19 mouse cellular contexts compared by ENCODE assay signal in the genomic region with DNA sequence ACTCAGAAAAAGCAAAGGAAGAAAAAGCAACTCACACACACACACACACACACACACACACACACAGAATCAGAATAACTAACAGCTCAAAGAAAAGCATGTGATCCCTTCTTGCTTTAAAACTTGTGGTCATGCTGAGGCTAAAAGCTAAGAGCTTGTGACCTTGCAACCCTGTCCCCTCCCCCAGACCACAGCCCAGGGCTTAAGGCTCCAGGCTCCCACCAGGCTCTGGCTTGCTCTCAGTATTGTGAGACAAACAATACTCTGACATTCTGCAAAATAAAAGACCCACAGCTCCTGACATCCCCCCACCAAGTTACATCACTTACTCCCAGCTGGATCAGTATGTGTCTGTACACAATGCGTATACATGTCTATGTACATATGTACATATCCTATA. TPM values are rescaled to one million over a fixed set of nuclear protein-coding genes. Genes with fewer than 3 reads are reported as not detected.
DNase-seq lines count a peak whose midpoint lies in the region; ATAC-seq and TF ChIP-seq lines count a peak whose summit lies in the region.
"Had no signal": no experiment of that assay in that cellular context is flagged by ENCODE, and none has a peak within 500 bp of the region (broad histone marks: within the 10 kb centered on the region; RNA-seq: fewer than 3 reads in every experiment).

No protein-coding gene starts in this region.

- DNase-seq in intestine, embryonic 14.5 days (ENCODE audit: low spot score): peak; percentile 49
- no peak for DNase-seq in midbrain, embryonic 14.5 days
- DNase-seq in ZHBTc4 (ENCODE audit: low read depth, low spot score): peak; percentile 75
- peak; percentile 30 for DNase-seq in limb, embryonic 10.5 days (ENCODE audit: low spot score)
- no peak for DNase-seq in layer of hippocampus, adult 2 months (ENCODE audit: low spot score in 2 of 2)
- no peak for DNase-seq in cerebellum, adult 9-11 months
- DNase-seq: cerebellum, postnatal 14 days; layer of hippocampus, postnatal 36 days; liver, embryonic 13.5 days; thymus, adult 2 months had no signal

- H3K9ac ChIP-seq in intestine, embryonic 14.5 days (ENCODE audit: low read length): no peak overlapping the region
- H3K9ac ChIP-seq in intestine, postnatal 0 days (ENCODE audit: low read depth, low read length): no peak overlapping the region
- no peak overlapping the region for H3K9ac ChIP-seq in midbrain, embryonic 12.5 days (replicated peaks)
- no peak overlapping the region for H3K9ac ChIP-seq in midbrain, embryonic 14.5 days (replicated peaks; ENCODE audit: low read length)
- H3K9ac ChIP-seq: embryonic facial prominence, embryonic 13.5 days; hindbrain, embryonic 13.5 days; liver, embryonic 13.5 days; stomach, embryonic 15.5 days had no signal

- no peaks in the 10 kb centered on the region for H3K9me3 ChIP-seq in intestine, embryonic 14.5 days (ENCODE audit: control insufficient read depth, low read length)
- no peaks in the 10 kb centered on the region for H3K9me3 ChIP-seq in intestine, postnatal 0 days (ENCODE audit: control insufficient read depth)
- H3K9me3 ChIP-seq in midbrain, embryonic 12.5 days: no peaks in the 10 kb centered on the region
- no peaks in the 10 kb centered on the region for H3K9me3 ChIP-seq in midbrain, embryonic 14.5 days (ENCODE audit: control insufficient read depth, low read length)
- no peaks in the 10 kb centered on the region for H3K9me3 ChIP-seq in limb, embryonic 10.5 days (replicated peaks)
- H3K9me3 ChIP-seq: embryonic facial prominence, embryonic 13.5 days; hindbrain, embryonic 13.5 days; liver, embryonic 13.5 days; stomach, embryonic 15.5 days had no signal

- H3K4me3 ChIP-seq in intestine, embryonic 14.5 days (ENCODE audit: low read depth, low read length): no peak overlapping the region
- no peak overlapping the region for H3K4me3 ChIP-seq in intestine, postnatal 0 days (ENCODE audit: low read depth, low read length)
- H3K4me3 ChIP-seq in midbrain, embryonic 12.5 days: no peak overlapping the region
- H3K4me3 ChIP-seq in midbrain, embryonic 14.5 days (replicated peaks; ENCODE audit: low read depth, low read length): no peak overlapping the region
- no peak overlapping the region for H3K4me3 ChIP-seq in limb, embryonic 10.5 days
- no peak overlapping the region for H3K4me3 ChIP-seq in layer of hippocampus, adult 2 months
- H3K4me3 ChIP-seq: embryonic facial prominence, embryonic 13.5 days; hindbrain, embryonic 13.5 days; liver, embryonic 13.5 days; stomach, embryonic 15.5 days had no signal

- no peak for ATAC-seq in intestine, embryonic 14.5 days (replicated peaks; ENCODE audit: low FRiP score, low TSS enrichment, low read depth)
- ATAC-seq in intestine, postnatal 0 days: no peak
- ATAC-seq in midbrain, embryonic 12.5 days (ENCODE audit: low FRiP score, low read depth): 0 out of 2 replicates have a peak, but pooled peaks have one; percentile 52
- no peak for ATAC-seq in midbrain, embryonic 14.5 days (ENCODE audit: low FRiP score, low TSS enrichment)
- ATAC-seq: intestine, embryonic 16.5 days had no signal

- no peak overlapping the region for H3K4me2 ChIP-seq in intestine, embryonic 14.5 days (ENCODE audit: low read length)
- no peak overlapping the region for H3K4me2 ChIP-seq in intestine, postnatal 0 days (replicated peaks; ENCODE audit: low read depth)
- no peak overlapping the region for H3K4me2 ChIP-seq in midbrain, embryonic 12.5 days (replicated peaks)
- no peak overlapping the region for H3K4me2 ChIP-seq in midbrain, embryonic 14.5 days (ENCODE audit: low read length)
- H3K4me2 ChIP-seq: embryonic facial prominence, embryonic 13.5 days; hindbrain, embryonic 13.5 days; liver, embryonic 13.5 days; stomach, embryonic 15.5 days had no signal

- peaks cover 37% of the 10 kb centered on the region for H3K27me3 ChIP-seq in intestine, embryonic 14.5 days (replicated peaks; ENCODE audit: control insufficient read depth, insufficient read depth, low read length)
- peaks cover 4% of the 10 kb centered on the region; the same call in 1 of the 2 replicates for H3K27me3 ChIP-seq in intestine, postnatal 0 days (replicated peaks; ENCODE audit: control insufficient read depth, insufficient read depth, low read length)
- H3K27me3 ChIP-seq in midbrain, embryonic 12.5 days: no peaks in the 10 kb centered on the region
- no peaks in the 10 kb centered on the region for H3K27me3 ChIP-seq in midbrain, embryonic 14.5 days (ENCODE audit: control insufficient read depth, insufficient read depth, low read length)
- H3K27me3 ChIP-seq in limb, embryonic 10.5 days (ENCODE audit: low read depth, poor library complexity, severe bottlenecking): peaks cover 30% of the 10 kb centered on the region

- no peaks in the 10 kb centered on the region for H3K4me1 ChIP-seq in intestine, embryonic 14.5 days (replicated peaks; ENCODE audit: control insufficient read depth, insufficient read depth, low read length)
- H3K4me1 ChIP-seq in intestine, postnatal 0 days (replicated peaks; ENCODE audit: control insufficient read depth, insufficient read depth, low read length): no peaks in the 10 kb centered on the region
- peaks cover 7% of the 10 kb centered on the region; the same call in 1 of the 2 replicates for H3K4me1 ChIP-seq in midbrain, embryonic 12.5 days
- no peaks in the 10 kb centered on the region for H3K4me1 ChIP-seq in midbrain, embryonic 14.5 days (ENCODE audit: control insufficient read depth, insufficient read depth, low read length)
- peaks cover 12% of the 10 kb centered on the region for H3K4me1 ChIP-seq in limb, embryonic 10.5 days
- H3K4me1 ChIP-seq: embryonic facial prominence, embryonic 13.5 days; hindbrain, embryonic 13.5 days; liver, embryonic 13.5 days; stomach, embryonic 15.5 days had no signal

- WGBS in intestine, embryonic 14.5 days: 58% methylated on average over 1 of the region's 1 CpGs
- WGBS in intestine, postnatal 0 days: 65% methylated on average over 1 of the region's 1 CpGs
- whole genome bisulfite sequencing in midbrain, embryonic 12.5 days: 24% methylated on average over 1 of the region's 1 CpGs
- WGBS in midbrain, embryonic 14.5 days: 23% methylated on average over 1 of the region's 1 CpGs
- WGBS in limb, embryonic 10.5 days: 19% methylated on average over 1 of the region's 1 CpGs

- TF ChIP-seq CTCF in intestine, postnatal 0 days (IDR thresholded peaks at IDR 0.05; ENCODE audit: low read depth): no peak
- no peak for TF ChIP-seq CTCF in layer of hippocampus, adult 2 months (conservative IDR thresholded peaks at IDR 0.05)

- H3K27ac ChIP-seq in intestine, embryonic 14.5 days (ENCODE audit: low read depth): no peak overlapping the region
- no peak overlapping the region for H3K27ac ChIP-seq in intestine, postnatal 0 days (ENCODE audit: low read depth, low read length)
- no peak overlapping the region for H3K27ac ChIP-seq in midbrain, embryonic 12.5 days (replicated peaks)
- H3K27ac ChIP-seq in midbrain, embryonic 14.5 days (replicated peaks; ENCODE audit: low read depth, low read length): no peak overlapping the region
- H3K27ac ChIP-seq in limb, embryonic 10.5 days: no peak overlapping the region
- no peak overlapping the region for H3K27ac ChIP-seq in layer of hippocampus, adult 2 months
- H3K27ac ChIP-seq: embryonic facial prominence, embryonic 13.5 days; hindbrain, embryonic 13.5 days; liver, embryonic 13.5 days; stomach, embryonic 15.5 days had no signal

- no peaks in the 10 kb centered on the region for H3K36me3 ChIP-seq in intestine, embryonic 14.5 days (ENCODE audit: control insufficient read depth, insufficient read depth, low read length)
- no peaks in the 10 kb centered on the region for H3K36me3 ChIP-seq in intestine, postnatal 0 days (ENCODE audit: control insufficient read depth, insufficient read depth)
- H3K36me3 ChIP-seq in midbrain, embryonic 12.5 days: no peaks in the 10 kb centered on the region
- H3K36me3 ChIP-seq in midbrain, embryonic 14.5 days (ENCODE audit: control insufficient read depth, insufficient read depth, low read length): no peaks in the 10 kb centered on the region
- no peaks in the 10 kb centered on the region for H3K36me3 ChIP-seq in limb, embryonic 10.5 days
- H3K36me3 ChIP-seq: embryonic facial prominence, embryonic 13.5 days; hindbrain, embryonic 13.5 days; liver, embryonic 13.5 days; stomach, embryonic 15.5 days had no signal

RNA-seq across cellular contexts. Expression of gene Ccdc160, which starts 44.2 kb away (rescaled TPM):
- polyA plus RNA-seq in intestine, embryonic 14.5 days (2014; fragmentation: Nextera tagmentation; extraction: Ambion mirVana): 3.3 and 4.2 TPM in 2 replicates
- 5.2 and 6.2 TPM in 2 replicates for polyA plus RNA-seq in intestine, postnatal 0 days (2015; fragmentation: Nextera tagmentation; extraction: Ambion mirVana)
- 5.4 and 5.5 TPM in 2 replicates for polyA plus RNA-seq in midbrain, embryonic 12.5 days (2016; fragmentation: Nextera tagmentation; extraction: Ambion mirVana)
- polyA plus RNA-seq in midbrain, embryonic 14.5 days (2014; fragmentation: Nextera tagmentation; extraction: Ambion mirVana): 6.7 and 8.0 TPM in 2 replicates
- polyA plus RNA-seq in limb, embryonic 10.5 days (2016; fragmentation: Nextera tagmentation; extraction: Ambion mirVana): 1.9 and 2.5 TPM in 2 replicates
- 1 to 10 TPM; 2.8 to 2.9 TPM for total RNA-seq in layer of hippocampus, adult 2 months (2021)
- total RNA-seq: megakaryocyte progenitor cell, adult 5-6 weeks; neutrophil, adult 5-6 weeks had no signal
- polyA plus RNA-seq: embryonic facial prominence, embryonic 13.5 days; spleen, adult 2 months; thymus, adult 2 months had no signal

Comparison
In these comparisons a context has a peak if more than half of its experiments do, and no peak if none do; other contexts are left out.
1. DNase-seq: peak in intestine, embryonic 14.5 days (single experiment), ZHBTc4 (single experiment) and limb, embryonic 10.5 days (single experiment); none in midbrain, embryonic 14.5 days (single experiment), layer of hippocampus, adult 2 months (0 of 2) and cerebellum, adult 9-11 months (single experiment).